Mouse (Mus musculus): ENCODE measurements at regions not wholly inside any gene's neighbourhood (a gene's known extent, or its start where the extent isn't known, plus 50 kb on each side); places are given as distances from the start of the nearest gene placed in this dataset.

- TF ChIP-seq POLR2A (IDR thresholded peaks at IDR 0.05; ENCODE audit: insufficient read length, low read depth) (no peak), TCF12 (IDR thresholded peaks at IDR 0.05; ENCODE audit: insufficient read depth, poor library complexity, severe bottlenecking) (no peak), E2F4 (IDR thresholded peaks at IDR 0.05; ENCODE audit: insufficient read depth) (no peak), MAX (IDR thresholded peaks at IDR 0.05; ENCODE audit: low read depth) (no peak), CEBPB (IDR thresholded peaks at IDR 0.05; ENCODE audit: insufficient read depth, poor library complexity, severe bottlenecking) (no peak), USF1 (IDR thresholded peaks at IDR 0.05; ENCODE audit: low read depth) (no peak), MYOD1 (IDR thresholded peaks at IDR 0.05; ENCODE audit: control insufficient read depth in 1 of 3, insufficient read length in 2 of 3, low read depth in 2 of 3) (no peak)
Measured at GRCm38 (mm10) chrX:159159727-159160126, 50.4 kb upstream of the Rps6ka3 start.
